Mouse (Mus musculus) neural tube, embryonic 15.5 days (tissue): ENCODE results near the gene Adgrb3. TPM values are rescaled to one million over a fixed set of nuclear protein-coding genes. Genes with fewer than 3 reads are reported as not detected.
A peak's percentile ranks its signal among the peaks of the same experiment; 100 is the strongest.

Experiments
- ATAC-seq: fragments of 200-750 bp; cut with Nextera tagmentation; 2 replicates; pipeline ENCODE4 v1.8.0; 2017; ENCODE audit warnings: mild to moderate bottlenecking, moderate TSS enrichment, moderate library complexity; ENCODE audit not compliant: low FRiP score
- H3K27ac ChIP-seq: fragments of 300-500 bp; sonication (generic); replicated peaks from 2 replicates; pipeline ENCODE4 v1.5.1; 2015; ENCODE audit warnings: mild to moderate bottlenecking, inconsistent platforms
- H3K27me3 ChIP-seq: fragments of 300-500 bp; sonication (generic); replicated peaks from 2 replicates; pipeline ENCODE4 v1.6.1; 2015; ENCODE audit warnings: inconsistent platforms
- H3K36me3 ChIP-seq: fragments of 300-500 bp; sonication (generic); 2 replicates; pipeline ENCODE4 v1.6.1; 2015; ENCODE audit warnings: inconsistent platforms
- H3K4me1 ChIP-seq: fragments of 300-500 bp; sonication (generic); 2 replicates; pipeline ENCODE4 v1.6.1; 2015; ENCODE audit warnings: inconsistent platforms
- H3K4me2 ChIP-seq: fragments of 300-500 bp; sonication (generic); 2 replicates; pipeline ENCODE4 v1.6.1; 2015; ENCODE audit warnings: inconsistent platforms, mild to moderate bottlenecking, moderate library complexity
- H3K4me3 ChIP-seq: fragments of 300-500 bp; sonication (generic); replicated peaks from 2 replicates; pipeline ENCODE4 v1.5.1; 2015; ENCODE audit warnings: mild to moderate bottlenecking, inconsistent platforms
- H3K9ac ChIP-seq: fragments of 300-500 bp; sonication (generic); replicated peaks from 2 replicates; pipeline ENCODE4 v1.6.1; 2015; ENCODE audit warnings: mild to moderate bottlenecking, inconsistent platforms
- H3K9me3 ChIP-seq: fragments of 300-500 bp; sonication (generic); replicated peaks from 2 replicates; pipeline ENCODE4 v1.6.1; 2016; ENCODE audit warnings: inconsistent platforms
- WGBS: fragments of 180-500 bp; shearing (Covaris S2); methylation state at CpG from one replicate; pipeline ENCODE4 v1.1.7; 2015; ENCODE audit warnings: mixed read lengths; 5-methylcytosine and 5-hydroxymethylcytosine counted together
- polyA plus RNA-seq: library from polyadenylated mRNA; unstranded; fragments of >200 nt; fragmentation: Nextera tagmentation; extraction: Ambion mirVana; gene quantifications from 2 replicates; pipeline ENCODE4 v1.2.1, GENCODE M21; 2015

Adgrb3 gene
- polyA plus RNA-seq, 1 experiment from 2014 or later = 49.9 TPM

DNA sequence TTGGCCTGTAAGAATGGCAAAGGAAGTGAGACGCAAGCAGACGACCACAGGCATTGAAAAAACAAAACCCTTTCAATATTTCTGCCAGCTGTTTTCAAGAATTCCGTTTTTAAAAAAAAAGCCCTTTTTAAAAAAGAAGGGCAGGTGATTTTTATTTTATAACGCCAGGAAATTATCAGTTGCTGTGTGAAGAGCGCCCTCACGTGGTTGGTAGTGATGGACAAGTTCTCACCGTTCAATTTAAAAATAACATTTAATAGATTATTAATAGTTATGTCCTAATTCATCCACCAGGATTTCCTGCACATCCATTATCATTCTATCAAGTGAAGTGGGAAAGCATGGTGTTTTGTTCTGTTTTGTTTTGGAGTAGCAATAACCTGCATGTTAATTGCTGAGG is 2.7 kb downstream of the Adgrb3 start:
- WGBS = 10% methylated on average over 7 of the region's 7 CpGs
- H3K27ac ChIP-seq = no peak overlapping the region
- no peak for ATAC-seq

DNA sequence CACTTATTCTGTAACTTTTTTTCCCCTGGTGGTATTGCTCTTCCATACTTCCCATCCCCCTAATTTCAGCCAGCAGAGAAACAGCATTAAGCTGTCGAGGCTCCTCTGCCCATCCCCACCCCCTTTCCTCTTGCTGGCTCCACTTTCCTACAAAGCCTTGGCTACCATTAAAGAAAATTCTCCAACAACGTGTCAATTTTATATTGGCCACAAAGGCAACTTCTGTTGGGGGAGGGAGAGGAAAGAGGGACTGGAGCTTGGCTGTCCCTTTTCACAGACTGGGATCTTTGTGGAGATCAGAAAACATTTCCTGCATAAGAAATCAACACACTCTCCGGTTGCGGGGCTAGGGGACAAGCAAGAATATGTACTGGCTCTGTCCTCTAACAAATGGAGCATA is 4.9 kb downstream of the Adgrb3 start:
- Histone ChIP-seq H3K4me1 (peaks cover 41% of the 10 kb centered on the region), H3K4me2 (peak overlapping the region; percentile 62), H3K36me3 (no peaks in the 10 kb centered on the region), H3K9me3 (no peaks in the 10 kb centered on the region), H3K9ac (0 out of 2 replicates have a peak overlapping the region, but pooled peaks have one; percentile 21), H3K27ac (0 out of 2 replicates have a peak overlapping the region, but pooled peaks have one; percentile 20), H3K4me3 (peak overlapping the region; percentile 56), H3K27me3 (no peaks in the 10 kb centered on the region)
- no peak for ATAC-seq
- WGBS = 26% methylated on average over 4 of the region's 4 CpGs

More for the DNA sequence above, 2.7 kb downstream of the Adgrb3 start:
- Histone ChIP-seq H3K36me3 (no peaks in the 10 kb centered on the region), H3K4me1 (peaks cover 41% of the 10 kb centered on the region), H3K9me3 (no peaks in the 10 kb centered on the region), H3K27me3 (no peaks in the 10 kb centered on the region), H3K4me2 (peak overlapping the region; percentile 62), H3K9ac (peak overlapping the region; percentile 74), H3K4me3 (peak overlapping the region; percentile 56)

DNA sequence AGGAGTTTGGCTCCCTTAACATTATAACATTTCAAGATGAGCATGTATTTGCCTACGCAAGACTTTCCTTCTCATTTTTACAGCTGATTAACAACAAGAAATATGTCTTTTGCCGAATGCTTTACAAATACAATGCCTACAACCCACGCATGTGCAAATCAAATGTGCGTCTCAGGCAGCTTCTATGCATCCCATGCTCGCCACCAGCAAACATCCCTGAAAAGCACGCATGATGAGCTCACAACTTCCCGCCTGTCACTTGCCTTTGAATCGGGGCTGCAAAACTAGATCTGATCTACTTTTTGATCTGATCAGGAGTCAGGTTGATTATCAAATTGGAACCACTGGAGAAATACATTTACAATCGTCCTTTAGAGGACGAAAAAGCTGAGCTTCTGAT is 5.5 kb downstream of the Adgrb3 start:
- no peak overlapping the region for H3K27ac ChIP-seq
- H3K9ac ChIP-seq = no peak overlapping the region
- ATAC-seq = no peak
- no peaks in the 10 kb centered on the region for H3K36me3 ChIP-seq
- no peaks in the 10 kb centered on the region for H3K27me3 ChIP-seq
- H3K4me2 ChIP-seq = peak overlapping the region; percentile 62
- peaks cover 41% of the 10 kb centered on the region for H3K4me1 ChIP-seq
- H3K9me3 ChIP-seq = no peaks in the 10 kb centered on the region
- 56% methylated on average over 10 of the region's 10 CpGs for WGBS
- H3K4me3 ChIP-seq = peak overlapping the region; percentile 56

DNA sequence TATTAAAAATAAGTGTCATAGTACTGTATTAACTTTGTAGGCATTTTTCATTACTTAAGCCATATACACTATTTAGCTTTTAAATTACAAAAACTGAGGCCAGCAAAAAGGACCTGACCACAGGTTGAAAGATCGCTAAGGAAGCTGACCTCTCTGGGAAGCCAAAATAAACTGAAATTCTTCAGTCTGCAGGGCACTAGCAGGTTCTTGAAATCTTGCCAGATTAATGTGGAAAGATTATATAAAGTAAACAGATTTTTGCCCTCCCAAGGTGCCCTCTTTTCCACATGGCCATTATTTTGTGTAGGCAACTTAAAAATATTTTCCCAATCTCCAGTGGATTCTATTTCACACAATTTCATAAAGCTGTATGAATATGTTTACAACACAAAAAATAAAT is 14.0 kb downstream of the Adgrb3 start:
- 77% methylated on average over 1 of the region's 1 CpGs for WGBS

DNA sequence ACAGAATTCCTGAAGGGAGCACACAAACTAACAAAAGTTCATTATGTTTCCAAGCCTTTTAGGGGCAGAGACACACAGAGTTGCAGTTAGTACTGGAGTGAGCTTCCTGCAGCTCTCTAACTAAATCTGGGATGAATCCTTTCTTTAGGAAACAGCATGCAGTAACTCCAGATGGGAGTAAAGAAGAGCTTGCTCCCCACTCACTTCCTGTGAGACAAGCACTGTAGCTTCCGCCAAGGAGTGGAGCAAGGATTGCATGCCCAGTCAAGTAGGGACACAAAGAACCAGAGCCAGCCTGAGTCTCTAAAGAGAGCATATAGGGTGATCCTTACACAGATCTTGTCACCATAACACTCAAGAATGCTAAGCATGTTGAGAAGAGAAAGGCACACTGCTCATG is 50.7 kb downstream of the Adgrb3 start:
- WGBS = 89% methylated on average over 1 of the region's 1 CpGs
- no peaks in the 10 kb centered on the region for H3K27me3 ChIP-seq
- H3K4me3 ChIP-seq = no peak overlapping the region
- no peak overlapping the region for H3K4me2 ChIP-seq
- no peak for ATAC-seq
- H3K9me3 ChIP-seq = no peaks in the 10 kb centered on the region
- H3K9ac ChIP-seq = no peak overlapping the region
- H3K27ac ChIP-seq = no peak overlapping the region
- no peaks in the 10 kb centered on the region for H3K4me1 ChIP-seq
- no peaks in the 10 kb centered on the region for H3K36me3 ChIP-seq

More for the DNA sequence above, 14.0 kb downstream of the Adgrb3 start:
- no peak overlapping the region for H3K27ac ChIP-seq
- H3K4me2 ChIP-seq = no peak overlapping the region
- no peak overlapping the region for H3K9ac ChIP-seq
- H3K27me3 ChIP-seq = no peaks in the 10 kb centered on the region
- no peaks in the 10 kb centered on the region for H3K9me3 ChIP-seq
- no peak for ATAC-seq
- no peak overlapping the region for H3K4me3 ChIP-seq
- H3K4me1 ChIP-seq = no peaks in the 10 kb centered on the region
- H3K36me3 ChIP-seq = no peaks in the 10 kb centered on the region

DNA sequence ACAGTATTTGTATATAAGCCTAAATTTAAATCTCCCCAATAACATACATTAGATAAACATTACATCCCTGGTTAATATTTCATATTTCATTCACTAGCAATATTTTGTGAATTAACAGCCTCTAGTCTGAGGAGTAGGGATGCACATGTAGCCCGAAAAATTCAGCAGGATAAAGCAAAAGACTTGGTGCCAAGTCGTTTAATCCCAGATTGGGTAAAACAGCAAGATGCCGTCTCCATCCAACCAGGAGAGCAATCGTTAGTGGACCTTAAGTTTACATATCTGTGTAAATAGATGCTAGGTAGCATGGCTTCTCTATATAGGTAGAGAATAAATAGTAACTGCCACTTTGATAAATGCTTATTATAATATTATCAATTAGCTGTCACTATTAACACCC is 52.0 kb downstream of the Adgrb3 start:
- WGBS = 83% methylated on average over 4 of the region's 4 CpGs

DNA sequence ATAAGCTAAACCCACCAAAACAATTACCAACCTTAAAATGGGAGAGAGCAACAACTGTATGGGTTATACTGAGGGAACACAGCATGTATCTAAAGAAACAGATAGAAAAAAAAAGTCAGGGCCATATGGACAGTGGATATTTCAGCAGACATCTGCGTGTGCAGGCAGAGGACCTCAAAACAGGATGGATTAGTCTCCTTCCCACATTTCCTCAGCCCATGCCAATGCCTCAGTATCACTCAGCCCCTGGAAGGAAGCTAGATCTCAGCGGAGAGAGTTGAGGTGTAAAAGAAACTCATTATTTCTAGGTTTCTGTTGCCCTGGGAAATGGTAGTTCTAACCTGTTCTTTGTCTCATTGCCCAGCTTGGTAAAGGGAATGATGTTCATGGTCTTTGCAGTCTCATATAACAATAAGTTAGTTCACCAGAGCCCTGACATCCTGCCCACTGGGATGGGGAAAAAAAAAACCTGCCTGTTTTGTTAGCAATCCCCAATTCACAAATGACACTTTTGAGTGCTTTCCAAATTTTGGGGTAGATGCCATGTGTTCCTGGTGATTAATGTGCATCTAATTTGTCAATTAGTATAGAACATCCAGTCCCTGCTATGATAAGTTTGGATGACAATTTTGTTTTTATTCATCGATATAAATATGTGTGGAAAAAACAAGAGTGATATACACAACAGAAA is 53.9 kb downstream of the Adgrb3 start:
- 87% methylated on average over 3 of the region's 3 CpGs for WGBS

More for the DNA sequence above, 52.0 kb downstream of the Adgrb3 start:
- Histone ChIP-seq H3K4me2 (no peak overlapping the region), H3K27ac (no peak overlapping the region), H3K9me3 (no peaks in the 10 kb centered on the region), H3K27me3 (no peaks in the 10 kb centered on the region), H3K4me1 (no peaks in the 10 kb centered on the region), H3K4me3 (no peak overlapping the region), H3K9ac (no peak overlapping the region), H3K36me3 (no peaks in the 10 kb centered on the region)
- no peak for ATAC-seq

DNA sequence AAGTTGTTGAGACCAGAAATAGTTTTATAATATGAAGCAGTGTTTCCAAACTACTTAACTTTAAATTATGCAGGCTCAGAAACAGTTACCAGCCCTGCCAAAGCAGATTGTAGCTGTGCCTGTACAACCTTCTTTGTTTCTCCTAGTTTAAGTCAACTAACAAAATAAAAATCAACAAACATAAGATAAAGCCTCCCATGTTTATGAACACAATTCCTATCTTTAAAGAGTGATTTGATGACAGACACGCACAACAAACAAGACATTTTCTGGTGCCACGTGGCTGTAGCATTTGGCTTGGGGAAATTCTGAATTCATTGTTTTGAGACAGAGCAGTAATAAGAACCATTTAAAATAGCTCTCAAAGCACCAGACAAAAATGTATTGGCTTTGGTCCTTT is 60.5 kb downstream of the Adgrb3 start:
- H3K9ac ChIP-seq = no peak overlapping the region
- H3K27ac ChIP-seq = no peak overlapping the region
- no peaks in the 10 kb centered on the region for H3K36me3 ChIP-seq
- no peaks in the 10 kb centered on the region for H3K9me3 ChIP-seq
- no peak overlapping the region for H3K4me3 ChIP-seq
- no peak for ATAC-seq
- no peaks in the 10 kb centered on the region for H3K27me3 ChIP-seq
- H3K4me2 ChIP-seq = no peak overlapping the region
- 80% methylated on average over 2 of the region's 2 CpGs for WGBS
- no peaks in the 10 kb centered on the region for H3K4me1 ChIP-seq

More for the DNA sequence above, 53.9 kb downstream of the Adgrb3 start:
- Histone ChIP-seq H3K27ac (no peak overlapping the region), H3K36me3 (no peaks in the 10 kb centered on the region), H3K4me3 (no peak overlapping the region), H3K27me3 (no peaks in the 10 kb centered on the region), H3K9ac (no peak overlapping the region), H3K9me3 (no peaks in the 10 kb centered on the region), H3K4me1 (no peaks in the 10 kb centered on the region), H3K4me2 (no peak overlapping the region)
- no peak for ATAC-seq

DNA sequence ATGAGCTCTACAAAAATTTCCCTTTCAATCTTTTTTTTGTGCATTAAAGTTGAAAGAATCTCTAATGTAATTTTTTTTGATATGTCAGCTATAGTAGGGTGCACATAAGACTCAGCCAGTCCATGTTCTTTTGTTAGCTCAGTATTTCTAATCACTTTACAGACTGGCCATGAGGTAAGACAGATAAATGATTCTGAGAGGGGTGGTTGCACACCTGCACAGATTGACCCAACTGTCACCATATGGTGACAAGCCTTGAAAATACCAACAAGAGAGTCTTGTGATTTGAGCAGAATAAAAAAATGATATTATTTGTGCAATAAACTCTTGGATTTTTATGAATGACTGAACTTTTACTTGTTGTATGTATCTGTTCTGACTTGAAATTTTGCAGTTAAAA is 74.2 kb downstream of the Adgrb3 start:
- Histone ChIP-seq H3K4me2 (no peak overlapping the region), H3K27ac (no peak overlapping the region), H3K4me1 (no peaks in the 10 kb centered on the region), H3K4me3 (no peak overlapping the region), H3K9me3 (no peaks in the 10 kb centered on the region), H3K27me3 (no peaks in the 10 kb centered on the region), H3K36me3 (no peaks in the 10 kb centered on the region), H3K9ac (no peak overlapping the region)
- no peak for ATAC-seq

DNA sequence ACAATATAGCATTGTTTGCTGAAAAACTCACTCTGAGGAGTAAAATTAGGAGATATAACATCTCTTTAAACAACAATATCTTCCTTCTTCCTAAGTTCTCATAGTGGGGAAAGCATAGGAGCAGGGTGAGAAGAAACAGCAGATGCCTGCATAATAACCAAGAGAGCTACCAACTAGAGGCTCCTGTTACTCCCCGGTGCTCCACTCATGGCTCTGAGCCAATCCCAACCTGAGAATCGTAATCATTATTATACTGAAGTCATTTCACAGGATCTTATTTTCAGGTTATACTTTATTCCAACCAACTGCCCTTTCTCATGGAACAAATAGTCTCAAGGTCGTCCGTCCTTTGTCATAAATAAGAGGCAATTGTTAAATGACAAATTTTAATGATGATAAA is 75.0 kb downstream of the Adgrb3 start:
- Histone ChIP-seq H3K27ac (no peak overlapping the region), H3K4me1 (no peaks in the 10 kb centered on the region), H3K4me2 (no peak overlapping the region), H3K4me3 (no peak overlapping the region), H3K9me3 (no peaks in the 10 kb centered on the region), H3K9ac (no peak overlapping the region), H3K27me3 (no peaks in the 10 kb centered on the region), H3K36me3 (no peaks in the 10 kb centered on the region)
- ATAC-seq = no peak
- 51% methylated on average over 4 of the region's 4 CpGs for WGBS

DNA sequence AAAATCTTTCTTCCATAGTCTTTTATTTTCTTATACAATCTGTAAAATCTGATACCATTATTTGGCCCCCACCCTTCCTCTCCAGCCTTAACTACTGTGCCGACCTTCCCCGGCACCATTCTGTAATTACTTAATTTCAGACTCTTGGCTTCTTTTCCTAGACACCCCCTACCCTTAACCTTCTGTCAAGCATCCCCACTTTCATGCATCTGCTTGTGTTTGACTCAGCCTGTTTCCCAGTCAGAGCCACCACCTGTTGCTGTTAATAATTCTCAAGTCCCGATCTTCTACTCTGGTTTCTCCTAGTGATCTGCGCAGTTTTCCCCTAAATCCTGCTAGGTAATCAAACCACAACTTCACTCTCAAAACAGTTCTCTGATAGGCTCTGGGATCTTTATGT is 83.9 kb downstream of the Adgrb3 start:
- Histone ChIP-seq H3K36me3 (no peaks in the 10 kb centered on the region), H3K9ac (no peak overlapping the region), H3K4me1 (no peaks in the 10 kb centered on the region), H3K27ac (no peak overlapping the region), H3K9me3 (no peaks in the 10 kb centered on the region), H3K4me2 (no peak overlapping the region), H3K27me3 (no peaks in the 10 kb centered on the region), H3K4me3 (no peak overlapping the region)
- WGBS = 78% methylated on average over 4 of the region's 4 CpGs
- no peak for ATAC-seq

DNA sequence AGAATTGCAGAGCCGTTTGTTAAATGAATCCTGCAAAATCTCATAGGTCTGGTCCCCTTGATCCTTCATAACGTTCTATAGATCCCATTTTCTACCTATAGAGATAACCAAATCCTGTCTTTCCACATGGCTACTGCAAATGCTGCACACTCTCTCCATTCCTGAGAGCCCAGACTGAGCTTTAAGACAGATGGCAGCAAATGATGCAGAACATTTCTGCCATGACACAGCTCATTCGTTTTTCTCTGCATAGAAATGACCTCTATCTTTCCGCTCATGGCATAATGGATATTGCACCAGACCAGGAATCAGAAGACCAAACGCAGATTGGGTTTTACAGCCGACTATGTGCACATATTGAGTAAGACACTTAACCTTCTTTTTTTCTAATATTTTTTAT is 84.8 kb downstream of the Adgrb3 start:
- 56% methylated on average over 6 of the region's 6 CpGs for WGBS
- no peak overlapping the region for H3K27ac ChIP-seq
- H3K36me3 ChIP-seq = no peaks in the 10 kb centered on the region
- ATAC-seq = no peak; the same call in 1 of the 2 replicates
- H3K27me3 ChIP-seq = no peaks in the 10 kb centered on the region
- H3K4me2 ChIP-seq = no peak overlapping the region
- no peak overlapping the region for H3K9ac ChIP-seq
- no peaks in the 10 kb centered on the region for H3K4me1 ChIP-seq
- H3K4me3 ChIP-seq = no peak overlapping the region
- H3K9me3 ChIP-seq = no peaks in the 10 kb centered on the region
